Mouse (Mus musculus): ENCODE results near the gene Ficd. TPM values are rescaled to one million over a fixed set of nuclear protein-coding genes. Genes with fewer than 3 reads are reported as not detected.
A peak's percentile ranks its signal among the peaks of the same experiment; 100 is the strongest.

Ficd gene
- polyA plus RNA-seq, 1 experiment from 2014 or later, result 5.8 TPM

- WGBS, result 66% methylated on average over 5 of the region's 5 CpGs
- Histone ChIP-seq H3K36me3 (ENCODE audit: poor library complexity, severe bottlenecking) (peaks cover 19% of the 10 kb centered on the region), H3K9ac (no peak overlapping the region), H3K4me3 (no peak overlapping the region), H3K4me2 (no peak overlapping the region), H3K27me3 (no peaks in the 10 kb centered on the region), H3K4me1 (peaks cover 25% of the 10 kb centered on the region), H3K27ac (0 out of 2 replicates have a peak overlapping the region, but pooled peaks have one; percentile 95), H3K9me3 (replicated peaks) (no peaks in the 10 kb centered on the region)
- ATAC-seq, result no peak
Observed at GRCm38 (mm10) chr5:113734376-113734775, 1.2 kb upstream of the Ficd start.

GRCm38 (mm10) chr5:113735023-113735344 lies 619 bp upstream of the Ficd start:
- peak overlapping the region; percentile 71 for H3K9ac ChIP-seq
- H3K9me3 ChIP-seq (replicated peaks), result no peaks in the 10 kb centered on the region
- H3K4me1 ChIP-seq, result peaks cover 25% of the 10 kb centered on the region
- H3K27me3 ChIP-seq, result no peaks in the 10 kb centered on the region
- 27% methylated on average over 7 of the region's 7 CpGs for WGBS
- peak overlapping the region; percentile 63 for H3K4me3 ChIP-seq
- ATAC-seq, result peak; percentile 57
- peaks cover 25% of the 10 kb centered on the region for H3K36me3 ChIP-seq (ENCODE audit: poor library complexity, severe bottlenecking)
- peak overlapping the region; percentile 68 for H3K4me2 ChIP-seq
- H3K27ac ChIP-seq, result peak overlapping the region; percentile 95

- peak overlapping the region; percentile 95 for H3K27ac ChIP-seq
- peak overlapping the region; percentile 68 for H3K4me2 ChIP-seq
- no peaks in the 10 kb centered on the region for H3K9me3 ChIP-seq (replicated peaks)
- ATAC-seq, result peak; percentile 23; the same call in 1 of the 2 replicates
- no peaks in the 10 kb centered on the region for H3K27me3 ChIP-seq
- peaks cover 16% of the 10 kb centered on the region for H3K4me1 ChIP-seq
- H3K4me3 ChIP-seq, result peak overlapping the region; percentile 63
- 2% methylated on average over 10 of the region's 10 CpGs for WGBS
- H3K9ac ChIP-seq, result peak overlapping the region; percentile 71
- peaks cover 36% of the 10 kb centered on the region for H3K36me3 ChIP-seq (ENCODE audit: poor library complexity, severe bottlenecking)
Observed at GRCm38 (mm10) chr5:113736113-113736502, 505 bp downstream of the Ficd start.

GRCm38 (mm10) chr5:113736522-113737164 lies 1.0 kb downstream of the Ficd start:
- peak overlapping the region; percentile 68 for H3K4me2 ChIP-seq
- H3K4me1 ChIP-seq, result peaks cover 16% of the 10 kb centered on the region
- ATAC-seq, result no peak
- WGBS, result 42% methylated on average over 15 of the region's 15 CpGs
- H3K9ac ChIP-seq, result peak overlapping the region; percentile 71
- H3K9me3 ChIP-seq (replicated peaks), result no peaks in the 10 kb centered on the region
- H3K36me3 ChIP-seq (ENCODE audit: poor library complexity, severe bottlenecking), result peaks cover 42% of the 10 kb centered on the region
- H3K27ac ChIP-seq, result no peak overlapping the region
- no peaks in the 10 kb centered on the region for H3K27me3 ChIP-seq
- H3K4me3 ChIP-seq, result peak overlapping the region; percentile 63

GRCm38 (mm10) chr5:113737607-113738237 lies 2.1 kb downstream of the Ficd start:
- ATAC-seq, result no peak
- Histone ChIP-seq H3K9me3 (replicated peaks) (no peaks in the 10 kb centered on the region), H3K27me3 (no peaks in the 10 kb centered on the region), H3K9ac (no peak overlapping the region), H3K4me2 (no peak overlapping the region), H3K27ac (no peak overlapping the region), H3K4me1 (peaks cover 16% of the 10 kb centered on the region), H3K36me3 (ENCODE audit: poor library complexity, severe bottlenecking) (peaks cover 52% of the 10 kb centered on the region), H3K4me3 (no peak overlapping the region)
- WGBS, result 90% methylated on average over 11 of the region's 11 CpGs

GRCm38 (mm10) chr5:113747629-113748028 lies 12.0 kb downstream of the Ficd start:
- no peak for ATAC-seq
- 95% methylated on average over 5 of the region's 5 CpGs for WGBS
- Histone ChIP-seq H3K4me2 (no peak overlapping the region), H3K36me3 (ENCODE audit: poor library complexity, severe bottlenecking) (peaks cover 99% of the 10 kb centered on the region), H3K9ac (no peak overlapping the region), H3K4me3 (no peak overlapping the region), H3K27me3 (no peaks in the 10 kb centered on the region), H3K4me1 (no peaks in the 10 kb centered on the region), H3K27ac (no peak overlapping the region), H3K9me3 (replicated peaks) (no peaks in the 10 kb centered on the region)

GRCm38 (mm10) chr5:113748556-113749331 lies 13.1 kb downstream of the Ficd start:
- Histone ChIP-seq H3K4me1 (no peaks in the 10 kb centered on the region), H3K4me2 (no peak overlapping the region), H3K27me3 (no peaks in the 10 kb centered on the region), H3K36me3 (ENCODE audit: poor library complexity, severe bottlenecking) (peaks cover 99% of the 10 kb centered on the region), H3K4me3 (no peak overlapping the region), H3K9me3 (replicated peaks) (no peaks in the 10 kb centered on the region), H3K9ac (no peak overlapping the region), H3K27ac (no peak overlapping the region)
- 97% methylated on average over 13 of the region's 13 CpGs for WGBS
- ATAC-seq, result no peak

- H3K9me3 ChIP-seq (replicated peaks), result no peaks in the 10 kb centered on the region
- no peaks in the 10 kb centered on the region for H3K27me3 ChIP-seq
- no peak for ATAC-seq
- no peak overlapping the region for H3K4me3 ChIP-seq
- no peak overlapping the region for H3K27ac ChIP-seq
- 92% methylated on average over 9 of the region's 9 CpGs for WGBS
- H3K36me3 ChIP-seq (ENCODE audit: poor library complexity, severe bottlenecking), result peaks cover 99% of the 10 kb centered on the region
- H3K4me1 ChIP-seq, result no peaks in the 10 kb centered on the region
- no peak overlapping the region for H3K4me2 ChIP-seq
- H3K9ac ChIP-seq, result no peak overlapping the region
Observed at GRCm38 (mm10) chr5:113751521-113752157, 16.0 kb downstream of the Ficd start.

- Histone ChIP-seq H3K4me3 (no peak overlapping the region), H3K27me3 (no peaks in the 10 kb centered on the region), H3K4me2 (no peak overlapping the region), H3K4me1 (no peaks in the 10 kb centered on the region), H3K9me3 (replicated peaks) (no peaks in the 10 kb centered on the region), H3K27ac (no peak overlapping the region; the same call in 1 of the 2 replicates), H3K36me3 (ENCODE audit: poor library complexity, severe bottlenecking) (peaks cover 100% of the 10 kb centered on the region), H3K9ac (no peak overlapping the region)
- WGBS, result 94% methylated on average over 15 of the region's 15 CpGs
- ATAC-seq, result no peak
Observed at GRCm38 (mm10) chr5:113755347-113756030, 19.9 kb downstream of the Ficd start.

GRCm38 (mm10) chr5:113761585-113761984 lies 26.0 kb downstream of the Ficd start:
- no peak overlapping the region for H3K9ac ChIP-seq
- H3K4me1 ChIP-seq, result no peaks in the 10 kb centered on the region
- 94% methylated on average over 2 of the region's 2 CpGs for WGBS
- no peak for ATAC-seq
- no peak overlapping the region for H3K4me2 ChIP-seq
- H3K36me3 ChIP-seq (ENCODE audit: poor library complexity, severe bottlenecking), result peaks cover 92% of the 10 kb centered on the region
- H3K27me3 ChIP-seq, result no peaks in the 10 kb centered on the region
- H3K4me3 ChIP-seq, result no peak overlapping the region
- no peak overlapping the region for H3K27ac ChIP-seq
- no peaks in the 10 kb centered on the region for H3K9me3 ChIP-seq (replicated peaks)

GRCm38 (mm10) chr5:113764426-113764825 lies 28.8 kb downstream of the Ficd start:
- 94% methylated on average over 7 of the region's 7 CpGs for WGBS
- Histone ChIP-seq H3K4me3 (no peak overlapping the region), H3K27me3 (no peaks in the 10 kb centered on the region), H3K36me3 (ENCODE audit: poor library complexity, severe bottlenecking) (peaks cover 90% of the 10 kb centered on the region), H3K27ac (no peak overlapping the region), H3K4me2 (no peak overlapping the region), H3K9me3 (replicated peaks) (no peaks in the 10 kb centered on the region), H3K9ac (no peak overlapping the region), H3K4me1 (peaks cover 10% of the 10 kb centered on the region)
- ATAC-seq, result no peak
